Mouse (Mus musculus): ENCODE results near the gene Matk. TPM values are rescaled to one million over a fixed set of nuclear protein-coding genes. Genes with fewer than 3 reads are reported as not detected.
A peak's percentile ranks its signal among the peaks of the same experiment; 100 is the strongest.

The Matk gene
- polyA plus RNA-seq, 1 experiment = 0.98 TPM

GRCm38 (mm10) chr10:81289811-81290210 lies 37.1 kb downstream of the Matk start:
- H3K79me3 ChIP-seq (ENCODE audit: low read depth) = peaks cover 15% of the 10 kb centered on the region
- H3K36me3 ChIP-seq (ENCODE audit: control insufficient read depth, insufficient read depth) = no peaks in the 10 kb centered on the region
- no peak for TF ChIP-seq USF1 (IDR thresholded peaks at IDR 0.05; ENCODE audit: low read depth)
- no peak for TF ChIP-seq CTCF (IDR thresholded peaks at IDR 0.05; ENCODE audit: control insufficient read depth, insufficient read depth, insufficient read length)
- TF ChIP-seq MAX (IDR thresholded peaks at IDR 0.05) = no peak
- no peak for TF ChIP-seq CEBPB (IDR thresholded peaks at IDR 0.05; ENCODE audit: low read depth)
- no peak for TF ChIP-seq MYOD1 (IDR thresholded peaks at IDR 0.05; ENCODE audit: control insufficient read depth, insufficient read length, low read depth)
- TF ChIP-seq MYOG (IDR thresholded peaks at IDR 0.05; ENCODE audit: control insufficient read depth, extremely low read depth, insufficient read length) = no peak
- TF ChIP-seq FOSL1 (IDR thresholded peaks at IDR 0.05; ENCODE audit: insufficient read depth, low read length, poor library complexity, severe bottlenecking) = no peak
- peaks cover 8% of the 10 kb centered on the region for H3K27me3 ChIP-seq (ENCODE audit: control insufficient read depth, insufficient read depth, insufficient read length)
- no peak overlapping the region for H3ac ChIP-seq (ENCODE audit: control insufficient read depth, insufficient read length, low read depth)
- no peak overlapping the region for H3K4me3 ChIP-seq (ENCODE audit: insufficient read depth, poor library complexity, severe bottlenecking)
- peaks cover 19% of the 10 kb centered on the region for H3K79me2 ChIP-seq (ENCODE audit: control insufficient read depth, insufficient read depth)

GRCm38 (mm10) chr10:81290698-81291460 lies 38.1 kb downstream of the Matk start:
- peaks cover 21% of the 10 kb centered on the region for H3K79me3 ChIP-seq (ENCODE audit: low read depth)
- TF ChIP-seq USF1 (IDR thresholded peaks at IDR 0.05; ENCODE audit: low read depth) = no peak
- TF ChIP-seq MYOD1 (IDR thresholded peaks at IDR 0.05; ENCODE audit: control insufficient read depth, insufficient read length, low read depth) = no peak
- TF ChIP-seq CTCF (IDR thresholded peaks at IDR 0.05; ENCODE audit: control insufficient read depth, insufficient read depth, insufficient read length) = no peak
- TF ChIP-seq FOSL1 (IDR thresholded peaks at IDR 0.05; ENCODE audit: insufficient read depth, low read length, poor library complexity, severe bottlenecking) = no peak
- no peak for TF ChIP-seq CEBPB (IDR thresholded peaks at IDR 0.05; ENCODE audit: low read depth)
- TF ChIP-seq MAX (IDR thresholded peaks at IDR 0.05) = no peak
- TF ChIP-seq MYOG (IDR thresholded peaks at IDR 0.05; ENCODE audit: control insufficient read depth, extremely low read depth, insufficient read length) = no peak
- peaks cover 29% of the 10 kb centered on the region for H3K79me2 ChIP-seq (ENCODE audit: control insufficient read depth, insufficient read depth)
- no peak overlapping the region for H3ac ChIP-seq (ENCODE audit: control insufficient read depth, insufficient read length, low read depth)
- H3K4me3 ChIP-seq (ENCODE audit: insufficient read depth, poor library complexity, severe bottlenecking) = no peak overlapping the region
- H3K36me3 ChIP-seq (ENCODE audit: control insufficient read depth, insufficient read depth) = no peaks in the 10 kb centered on the region
- no peaks in the 10 kb centered on the region for H3K27me3 ChIP-seq (ENCODE audit: control insufficient read depth, insufficient read depth, insufficient read length)

GRCm38 (mm10) chr10:81291511-81292104 lies 38.9 kb downstream of the Matk start, which contains the start of gene Tjp3:
Gene Tjp3 (minus strand): TSS chr10:81291581.
- peaks cover 26% of the 10 kb centered on the region for H3K79me3 ChIP-seq (ENCODE audit: low read depth)
- peaks cover 37% of the 10 kb centered on the region for H3K79me2 ChIP-seq (ENCODE audit: control insufficient read depth, insufficient read depth)
- H3K4me3 ChIP-seq (ENCODE audit: insufficient read depth, poor library complexity, severe bottlenecking) = no peak within 1 kb of the TSS
- no peaks in the 10 kb centered on the region for H3K27me3 ChIP-seq (ENCODE audit: control insufficient read depth, insufficient read depth, insufficient read length)
- no peak for TF ChIP-seq CEBPB (IDR thresholded peaks at IDR 0.05; ENCODE audit: low read depth)
- TF ChIP-seq CTCF (IDR thresholded peaks at IDR 0.05; ENCODE audit: control insufficient read depth, insufficient read depth, insufficient read length) = no peak
- no peak for TF ChIP-seq USF1 (IDR thresholded peaks at IDR 0.05; ENCODE audit: low read depth)
- no peak for TF ChIP-seq MYOG (IDR thresholded peaks at IDR 0.05; ENCODE audit: control insufficient read depth, extremely low read depth, insufficient read length)
- TF ChIP-seq FOSL1 (IDR thresholded peaks at IDR 0.05; ENCODE audit: insufficient read depth, low read length, poor library complexity, severe bottlenecking) = no peak
- TF ChIP-seq MYOD1 (IDR thresholded peaks at IDR 0.05; ENCODE audit: control insufficient read depth, insufficient read length, low read depth) = no peak
- no peaks in the 10 kb centered on the region for H3K36me3 ChIP-seq (ENCODE audit: control insufficient read depth, insufficient read depth)
- no peak within 1 kb of the TSS for H3ac ChIP-seq (ENCODE audit: control insufficient read depth, insufficient read length, low read depth)

DNA sequence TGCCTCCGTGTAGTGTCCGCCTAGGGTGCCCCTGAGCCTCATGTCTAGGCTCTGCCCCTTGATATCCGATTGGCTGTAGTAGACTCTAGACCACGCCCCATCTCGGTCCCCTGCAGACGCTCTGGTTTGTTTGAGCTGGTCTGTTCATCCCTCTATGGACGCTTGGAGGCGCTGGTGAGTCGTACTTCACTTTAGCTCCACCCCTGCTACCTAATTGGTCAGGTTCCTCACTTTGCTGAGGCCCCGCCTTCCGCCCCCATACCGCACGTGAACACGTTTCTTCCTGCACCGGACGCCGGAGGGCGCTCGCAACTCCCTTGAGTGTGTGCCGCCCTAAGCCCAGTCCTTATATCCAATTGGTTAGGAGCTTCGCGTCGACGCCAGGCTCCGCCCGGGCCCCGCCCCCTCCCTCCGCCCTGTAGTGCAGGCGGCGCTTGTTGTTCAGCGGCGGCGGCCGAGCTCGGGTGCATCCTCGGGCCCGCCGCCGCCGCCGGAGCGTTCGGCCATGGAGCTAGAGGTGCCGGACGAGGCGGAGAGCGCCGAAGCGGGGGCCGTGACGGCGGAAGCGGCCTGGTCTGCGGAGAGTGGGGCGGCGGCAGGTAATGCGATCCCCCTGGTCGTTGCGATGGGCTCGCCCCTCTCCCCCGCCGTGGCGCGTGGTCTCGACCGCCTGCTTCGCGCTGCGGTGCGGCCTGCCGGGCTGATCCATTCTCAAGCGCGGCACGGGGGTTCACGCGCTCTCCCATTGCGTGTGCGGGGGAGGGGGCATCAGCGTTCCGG lies 40.0 kb downstream of the Matk start, which contains the start of gene Pip5k1c:
TSS of gene Pip5k1c (plus strand) at position 410 of the 780 bp plus-strand sequence.
- peaks cover 36% of the 10 kb centered on the region for H3K79me3 ChIP-seq (ENCODE audit: low read depth)
- H3K27me3 ChIP-seq (ENCODE audit: control insufficient read depth, insufficient read depth, insufficient read length) = no peaks in the 10 kb centered on the region
- TF ChIP-seq MAX (IDR thresholded peaks at IDR 0.05) (peak; percentile 81), FOSL1 (IDR thresholded peaks at IDR 0.05; ENCODE audit: insufficient read depth, low read length, poor library complexity, severe bottlenecking) (no peak), USF1 (IDR thresholded peaks at IDR 0.05; ENCODE audit: low read depth) (peak; percentile 79), CTCF (IDR thresholded peaks at IDR 0.05; ENCODE audit: control insufficient read depth, insufficient read depth, insufficient read length) (peak; percentile 84), MYOD1 (IDR thresholded peaks at IDR 0.05; ENCODE audit: control insufficient read depth, insufficient read length, low read depth) (no peak), CEBPB (IDR thresholded peaks at IDR 0.05; ENCODE audit: low read depth) (no peak), MYOG (IDR thresholded peaks at IDR 0.05; ENCODE audit: control insufficient read depth, extremely low read depth, insufficient read length) (no peak)
- H3K79me2 ChIP-seq (ENCODE audit: control insufficient read depth, insufficient read depth) = peaks cover 48% of the 10 kb centered on the region
- H3K4me3 ChIP-seq (ENCODE audit: insufficient read depth, poor library complexity, severe bottlenecking) = peak within 1 kb of the TSS; percentile 66
- H3ac ChIP-seq (ENCODE audit: control insufficient read depth, insufficient read length, low read depth) = peak within 1 kb of the TSS; percentile 95
- H3K36me3 ChIP-seq (ENCODE audit: control insufficient read depth, insufficient read depth) = no peaks in the 10 kb centered on the region

- TF ChIP-seq CEBPB (IDR thresholded peaks at IDR 0.05; ENCODE audit: low read depth) (no peak), CTCF (IDR thresholded peaks at IDR 0.05; ENCODE audit: control insufficient read depth, insufficient read depth, insufficient read length) (no peak), FOSL1 (IDR thresholded peaks at IDR 0.05; ENCODE audit: insufficient read depth, low read length, poor library complexity, severe bottlenecking) (no peak), MYOD1 (IDR thresholded peaks at IDR 0.05; ENCODE audit: control insufficient read depth, insufficient read length, low read depth) (no peak), USF1 (IDR thresholded peaks at IDR 0.05; ENCODE audit: low read depth) (no peak), MYOG (IDR thresholded peaks at IDR 0.05; ENCODE audit: control insufficient read depth, extremely low read depth, insufficient read length) (no peak), MAX (IDR thresholded peaks at IDR 0.05) (no peak)
- H3K36me3 ChIP-seq (ENCODE audit: control insufficient read depth, insufficient read depth) = no peaks in the 10 kb centered on the region
- H3K27me3 ChIP-seq (ENCODE audit: control insufficient read depth, insufficient read depth, insufficient read length) = no peaks in the 10 kb centered on the region
- H3K79me2 ChIP-seq (ENCODE audit: control insufficient read depth, insufficient read depth) = peaks cover 55% of the 10 kb centered on the region
- H3ac ChIP-seq (ENCODE audit: control insufficient read depth, insufficient read length, low read depth) = peak overlapping the region; percentile 95
- H3K79me3 ChIP-seq (ENCODE audit: low read depth) = peaks cover 43% of the 10 kb centered on the region
- peak overlapping the region; percentile 66 for H3K4me3 ChIP-seq (ENCODE audit: insufficient read depth, poor library complexity, severe bottlenecking)
These were observed 40.7 kb downstream of the Matk start for GRCm38 (mm10) chr10:81293334-81294030.

Measured in C2C12 (cell line).